Mouse (Mus musculus): Measurements from ENCODE around the gene Actg2. TPM values are rescaled to one million over a fixed set of nuclear protein-coding genes. Genes with fewer than 3 reads are reported as not detected.

Gene Actg2
- total and polyA plus RNA-seq, 3 experiments, result 1.1 to 5.6 (median 1.6) TPM

DNA sequence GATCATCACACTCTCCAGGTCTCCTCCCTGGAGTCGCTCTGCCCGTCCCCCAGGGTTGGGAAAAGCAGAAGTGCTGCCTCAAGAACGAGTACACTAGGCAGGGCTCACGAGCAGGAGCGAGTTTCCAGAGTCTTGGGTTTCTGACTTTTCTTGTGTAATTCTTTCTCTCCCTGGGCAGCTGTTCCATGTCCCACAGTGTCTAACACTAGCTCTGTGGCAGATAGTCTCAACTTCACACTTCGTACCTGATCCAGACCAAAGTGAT lies 662 bp upstream of the Actg2 start:
- no peak overlapping the region for H3K27ac ChIP-seq (ENCODE audit: insufficient read depth, low read depth)
- no peak for TF ChIP-seq CTCF (conservative IDR thresholded peaks at IDR 0.05 in 1 of 2, IDR thresholded peaks at IDR 0.05 in 1 of 2; ENCODE audit: low read depth in 2 of 2, low read length in 2 of 2)
- no peak for TF ChIP-seq TCF12 (IDR thresholded peaks at IDR 0.05; ENCODE audit: low read depth, low read length)
- no peak overlapping the region for H3K9ac ChIP-seq (ENCODE audit: insufficient read depth, low read depth)
- DNase-seq (ENCODE audit: extremely low read depth), result no peak
- dilution Hi-C loops (cut with MboI; ENCODE audit: extremely low pct_ligation_motif_present, extremely low pct_unique_long_range_greater_than_20kb, low sequenced_read_pairs) (no loop called here), in situ Hi-C loops (cut with MboI; ENCODE audit: low pct_ligation_motif_present, low pct_unique_long_range_greater_than_20kb, low sequenced_read_pairs) (no loop called here)
- no peaks in the 10 kb centered on the region for H3K9me3 ChIP-seq (replicated peaks; ENCODE audit: low read length)
- peaks cover 0 to 4% of the 10 kb centered on the region in 2 experiments for H3K36me3 ChIP-seq (replicated peaks in 1 of 2; ENCODE audit: control insufficient read depth in 1 of 2, insufficient read depth in 1 of 2, low read length in 1 of 2)
- no peaks in the 10 kb centered on the region for H3K79me2 ChIP-seq (replicated peaks; ENCODE audit: control insufficient read depth, extremely low read depth, insufficient read depth, poor library complexity, severe bottlenecking)
- H3K4me3 ChIP-seq (replicated peaks in 1 of 3; ENCODE audit: low read depth in 2 of 3, low read length in 2 of 3, poor library complexity in 1 of 3), result no peak overlapping the region
- H3K4me2 ChIP-seq (ENCODE audit: insufficient read depth, low read depth, poor library complexity, severe bottlenecking), result no peak overlapping the region
- H3K27me3 ChIP-seq (replicated peaks), result no peaks in the 10 kb centered on the region
- peaks cover 14 to 33% of the 10 kb centered on the region in 2 experiments for H3K4me1 ChIP-seq (ENCODE audit: control insufficient read depth in 1 of 2, insufficient read depth in 2 of 2)

GRCm38 (mm10) chr6:83532608-83533007 lies 3.5 kb downstream of the Actg2 start:
- Histone ChIP-seq H3K79me2 (replicated peaks; ENCODE audit: control insufficient read depth, extremely low read depth, insufficient read depth, poor library complexity, severe bottlenecking) (no peaks in the 10 kb centered on the region), H3K4me2 (ENCODE audit: insufficient read depth, low read depth, poor library complexity, severe bottlenecking) (no peak overlapping the region), H3K27me3 (replicated peaks) (no peaks in the 10 kb centered on the region), H3K4me1 (ENCODE audit: control insufficient read depth in 1 of 2, insufficient read depth in 2 of 2) (peaks cover 14 to 36% of the 10 kb centered on the region in 2 experiments), H3K36me3 (replicated peaks in 1 of 2; ENCODE audit: control insufficient read depth in 1 of 2, insufficient read depth in 1 of 2, low read length in 1 of 2) (no peaks in the 10 kb centered on the region), H3K9ac (ENCODE audit: insufficient read depth, low read depth) (no peak overlapping the region), H3K27ac (ENCODE audit: insufficient read depth, low read depth) (no peak overlapping the region), H3K4me3 (replicated peaks in 1 of 3; ENCODE audit: low read depth in 2 of 3, low read length in 2 of 3, poor library complexity in 1 of 3) (no peak overlapping the region), H3K9me3 (replicated peaks; ENCODE audit: low read length) (no peaks in the 10 kb centered on the region)
- TF ChIP-seq MYC (IDR thresholded peaks at IDR 0.05; ENCODE audit: low read depth, low read length), result no peak
- no peak for DNase-seq (ENCODE audit: extremely low read depth)
- in situ Hi-C loops (cut with MboI; ENCODE audit: low pct_ligation_motif_present, low pct_unique_long_range_greater_than_20kb, low sequenced_read_pairs) (no loop called here), dilution Hi-C loops (cut with MboI; ENCODE audit: extremely low pct_ligation_motif_present, extremely low pct_unique_long_range_greater_than_20kb, low sequenced_read_pairs) (no loop called here)

- DNase-seq (ENCODE audit: extremely low read depth), result no peak
- Histone ChIP-seq H3K27ac (ENCODE audit: insufficient read depth, low read depth) (no peak overlapping the region), H3K36me3 (replicated peaks in 1 of 2; ENCODE audit: control insufficient read depth in 1 of 2, insufficient read depth in 1 of 2, low read length in 1 of 2) (no peaks in the 10 kb centered on the region), H3K4me2 (ENCODE audit: insufficient read depth, low read depth, poor library complexity, severe bottlenecking) (no peak overlapping the region), H3K79me2 (replicated peaks; ENCODE audit: control insufficient read depth, extremely low read depth, insufficient read depth, poor library complexity, severe bottlenecking) (no peaks in the 10 kb centered on the region), H3K4me3 (replicated peaks in 1 of 3; ENCODE audit: low read depth in 2 of 3, low read length in 2 of 3, poor library complexity in 1 of 3) (no peak overlapping the region), H3K27me3 (replicated peaks) (no peaks in the 10 kb centered on the region), H3K4me1 (ENCODE audit: control insufficient read depth in 1 of 2, insufficient read depth in 2 of 2) (peaks cover 3 to 7% of the 10 kb centered on the region in 2 experiments; a peak in 2 of 4 replicates), H3K9ac (ENCODE audit: insufficient read depth, low read depth) (no peak overlapping the region), H3K9me3 (replicated peaks; ENCODE audit: low read length) (no peaks in the 10 kb centered on the region)
- dilution Hi-C loops (cut with MboI; ENCODE audit: extremely low pct_ligation_motif_present, extremely low pct_unique_long_range_greater_than_20kb, low sequenced_read_pairs) (no loop called here), in situ Hi-C loops (cut with MboI; ENCODE audit: low pct_ligation_motif_present, low pct_unique_long_range_greater_than_20kb, low sequenced_read_pairs) (no loop called here)
- no peak for TF ChIP-seq UBTF (IDR thresholded peaks at IDR 0.05; ENCODE audit: low read depth, low read length)
- no peak for TF ChIP-seq RAD21 (IDR thresholded peaks at IDR 0.05; ENCODE audit: low read depth, low read length)
- no peak for TF ChIP-seq CHD2 (IDR thresholded peaks at IDR 0.05; ENCODE audit: low read length)
- TF ChIP-seq SIN3A (IDR thresholded peaks at IDR 0.05; ENCODE audit: low read length), result no peak
- no peak for TF ChIP-seq JUND (conservative IDR thresholded peaks at IDR 0.05; ENCODE audit: low read depth, low read length)
- no peak for TF ChIP-seq ETS1 (conservative IDR thresholded peaks at IDR 0.05; ENCODE audit: low read depth, low read length)
- no peak for TF ChIP-seq POLR2A (IDR thresholded peaks at IDR 0.05; ENCODE audit: low read depth, low read length)
- TF ChIP-seq HCFC1 (IDR thresholded peaks at IDR 0.05; ENCODE audit: low read depth, low read length), result no peak
- TF ChIP-seq MXI1 (IDR thresholded peaks at IDR 0.05; ENCODE audit: low read depth, low read length), result no peak
- no peak for TF ChIP-seq BHLHE40 (IDR thresholded peaks at IDR 0.05; ENCODE audit: low read depth, low read length)
- no peak for TF ChIP-seq JUN (IDR thresholded peaks at IDR 0.05; ENCODE audit: insufficient read depth, low read depth, low read length)
- no peak for TF ChIP-seq CHD1 (IDR thresholded peaks at IDR 0.05; ENCODE audit: low read depth, low read length)
- no peak for TF ChIP-seq POLR2AphosphoS2 (IDR thresholded peaks at IDR 0.05; ENCODE audit: low read depth, low read length)
- no peak for TF ChIP-seq NRF1 (IDR thresholded peaks at IDR 0.05; ENCODE audit: low read depth, low read length)
- no peak for TF ChIP-seq USF2 (conservative IDR thresholded peaks at IDR 0.05; ENCODE audit: low read depth, low read length)
- TF ChIP-seq EP300 (IDR thresholded peaks at IDR 0.05; ENCODE audit: low read length), result no peak
- TF ChIP-seq TBP (conservative IDR thresholded peaks at IDR 0.05; ENCODE audit: low read depth, low read length), result no peak
Measured at GRCm38 (mm10) chr6:83523194-83523593, 12.9 kb downstream of the Actg2 start.

Measured in CH12.LX (cell line).